Comparison of ENCODE assay signal across 10 mouse cellular contexts in genomic region chr7:16982859-16983568, GRCm38 (mm10). TPM values are rescaled to one million over a fixed set of nuclear protein-coding genes. Genes with fewer than 3 reads are reported as not detected.
DNase-seq lines count a peak whose midpoint lies in the region; ATAC-seq and TF ChIP-seq lines count a peak whose summit lies in the region.
"Had no signal": no experiment of that assay in that cellular context is flagged by ENCODE, and none has a peak within 500 bp of the region (broad histone marks: within the 10 kb centered on the region; RNA-seq: fewer than 3 reads in every experiment).

Gene Gm42372, plus strand, starts transcription at chr7:16983086.

- no peaks in the 10 kb centered on the region for H3K27me3 ChIP-seq in heart, embryonic 13.5 days (replicated peaks)
- H3K27me3 ChIP-seq: liver, embryonic 15.5 days had no signal

- peak within 1 kb of the TSS; percentile 52 for H3K4me2 ChIP-seq in heart, embryonic 13.5 days
- H3K4me2 ChIP-seq: liver, embryonic 15.5 days had no signal

- no peak for DNase-seq in heart, postnatal 36 days
- DNase-seq in cerebellum, postnatal 10 days = peak; percentile 93
- peak; percentile 88 to 89 for DNase-seq in frontal cortex, postnatal 10 days (ENCODE audit: low spot score in 2 of 2)
- peak; percentile 84 to 93 for DNase-seq in layer of hippocampus, adult 2 months (ENCODE audit: low spot score in 2 of 2)
- DNase-seq in lung, postnatal 14 days = peak; percentile 41
- DNase-seq in retina, embryonic 14.5 days (ENCODE audit: low spot score) = peak; percentile 91
- no peak for DNase-seq in ovary, postnatal 10 days (ENCODE audit: low spot score)

- peaks cover 36% of the 10 kb centered on the region for H3K4me1 ChIP-seq in heart, embryonic 13.5 days

- WGBS in heart, embryonic 13.5 days = 27% methylated on average over 26 of the region's 26 CpGs

- no peak within 1 kb of the TSS for H3K4me3 ChIP-seq in heart, embryonic 13.5 days
- peak within 1 kb of the TSS; percentile 62 for H3K4me3 ChIP-seq in layer of hippocampus, adult 2 months
- H3K4me3 ChIP-seq: liver, embryonic 15.5 days had no signal

- H3K36me3 ChIP-seq in heart, embryonic 13.5 days = no peaks in the 10 kb centered on the region
- H3K36me3 ChIP-seq: liver, embryonic 15.5 days had no signal

- H3K9me3 ChIP-seq in heart, embryonic 13.5 days = no peaks in the 10 kb centered on the region
- H3K9me3 ChIP-seq: liver, embryonic 15.5 days had no signal

- 0 out of 2 replicates have a peak within 1 kb of the TSS, but pooled peaks have one; percentile 40 for H3K9ac ChIP-seq in heart, embryonic 13.5 days
- H3K9ac ChIP-seq: liver, embryonic 15.5 days had no signal

- H3K27ac ChIP-seq in heart, embryonic 13.5 days (replicated peaks) = no peak within 1 kb of the TSS
- H3K27ac ChIP-seq in layer of hippocampus, adult 2 months = peak within 1 kb of the TSS; percentile 95
- H3K27ac ChIP-seq: liver, embryonic 15.5 days had no signal

- no peak for ATAC-seq in heart, embryonic 13.5 days (ENCODE audit: extremely low read depth, insufficient number of reproducible peaks, low FRiP score, low TSS enrichment)
- ATAC-seq: Patski had no signal

- intact Hi-C loops in heart, postnatal 36 days (cut with DNase I) = no loop called here

- TF ChIP-seq CTCF in layer of hippocampus, adult 2 months (conservative IDR thresholded peaks at IDR 0.05) = no peak

RNA-seq across cellular contexts. Expression of gene Gm42372, which starts in this region (rescaled TPM):
- polyA plus RNA-seq in heart, embryonic 13.5 days (2015; fragmentation: Nextera tagmentation; extraction: Ambion mirVana) = 0.09 and 0.14 TPM in 2 replicates
- total RNA-seq in heart, postnatal 36 days (2021) = not detected
- 10 to 100 TPM; 52.3 to 55.5 TPM for total RNA-seq in layer of hippocampus, adult 2 months (2021)

Comparison
In these comparisons a context has a peak if more than half of its experiments do, and no peak if none do; other contexts are left out.
1. RNA of gene Gm42372 (total RNA-seq): 52.3 to 55.5 TPM in layer of hippocampus, adult 2 months; not detected in heart, postnatal 36 days; every median in the first group is over 10 times any median in the second.
2. DNase-seq: peak in cerebellum, postnatal 10 days (2 of 2), frontal cortex, postnatal 10 days (2 of 2), layer of hippocampus, adult 2 months (2 of 2), lung, postnatal 14 days (single experiment) and retina, embryonic 14.5 days (single experiment); none in heart, postnatal 36 days (0 of 2) and ovary, postnatal 10 days (single experiment).